Mouse (Mus musculus) heart, postnatal 4 days (tissue): Measurements from ENCODE around the gene Anxa9. TPM values are rescaled to one million over a fixed set of nuclear protein-coding genes. Genes with fewer than 3 reads are reported as not detected.

Source experiments
- DNase-seq: peaks from one replicate; pipeline ENCODE4 v3.0.0; 2021
- total RNA-seq, 2 experiments: library from RNA; stranded (reverse); gene quantifications; 2 replicates each; pipeline ENCODE4 v1.2.3; 2021

Anxa9 gene
- total RNA-seq, 2 experiments from 2014 or later, result 0.14 to 0.24 TPM

DNA sequence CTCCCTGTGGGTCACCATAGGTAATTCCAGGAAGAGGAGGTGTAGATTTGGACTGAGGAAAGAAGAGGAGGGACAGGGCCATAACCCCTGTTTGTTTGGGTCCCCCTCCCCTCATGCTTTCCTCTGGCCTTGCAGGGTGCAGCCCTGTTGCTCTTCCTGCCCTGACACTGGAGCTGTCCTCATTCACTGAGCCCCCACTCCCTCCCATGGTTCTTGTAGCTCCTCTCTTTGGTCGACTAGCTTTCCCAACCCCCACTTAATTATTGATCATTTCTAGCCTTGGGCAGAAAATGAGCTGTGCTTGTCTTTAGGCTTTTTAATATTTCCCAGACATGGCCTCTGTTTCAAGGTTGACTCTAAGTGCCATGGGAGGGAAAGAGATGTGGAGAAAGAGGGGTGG lies 22.9 kb downstream of the Anxa9 start:
- DNase-seq, result no peak

DNA sequence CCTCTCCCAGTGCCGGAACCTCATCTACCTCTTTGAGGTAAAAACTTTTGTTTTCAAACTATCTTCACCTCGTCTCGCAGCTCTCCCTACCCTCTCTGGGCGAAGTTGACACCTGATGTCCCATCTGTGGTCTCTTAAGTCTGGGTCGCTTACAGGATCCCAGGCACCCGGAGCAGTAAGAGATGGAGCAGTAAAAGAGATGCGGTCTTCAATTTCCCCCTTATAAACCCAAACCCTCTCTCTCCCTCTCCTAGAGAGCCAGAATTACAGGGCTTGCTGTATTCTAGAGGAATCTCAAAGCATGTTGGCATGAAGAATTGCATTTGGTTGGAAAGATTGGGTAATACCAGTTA lies 23.4 kb downstream of the Anxa9 start:
- no peak for DNase-seq

GRCm38 (mm10) chr3:95282865-95283588 lies 23.9 kb downstream of the Anxa9 start:
- DNase-seq, result peak; percentile 89

GRCm38 (mm10) chr3:95282381-95282864 lies 24.6 kb downstream of the Anxa9 start:
- peak; percentile 38 for DNase-seq

- DNase-seq, result peak; percentile 99
These were observed 25.5 kb downstream of the Anxa9 start, which contains the start of the genes Mindy1 and Prune1 for GRCm38 (mm10) chr3:95281216-95282126. Gene Mindy1 (plus strand): TSS chr3:95281345. Gene Prune1 (minus strand): TSS chr3:95282076.

DNA sequence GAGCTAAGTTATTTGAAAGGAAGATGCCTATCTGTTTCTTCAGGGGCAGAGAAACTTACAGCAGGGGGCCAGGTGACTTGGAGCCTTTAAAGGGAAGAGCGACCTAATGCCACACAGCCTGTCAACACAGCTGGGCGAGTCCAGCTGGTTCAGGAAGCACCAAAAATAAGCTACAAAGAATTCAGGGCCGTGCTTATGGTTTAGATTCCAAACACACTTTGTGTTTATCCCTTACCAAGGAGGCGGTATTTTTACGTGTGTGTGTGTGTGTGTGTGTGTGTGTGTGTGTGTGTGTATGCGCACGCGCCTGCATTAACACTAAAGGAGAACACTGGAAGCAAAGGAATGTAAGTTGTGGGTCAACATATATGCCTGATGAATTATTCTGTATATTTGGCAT lies 26.2 kb downstream of the Anxa9 start:
- peak; percentile 20 for DNase-seq

GRCm38 (mm10) chr3:95277149-95277551 lies 29.8 kb downstream of the Anxa9 start:
- DNase-seq, result peak; percentile 32

GRCm38 (mm10) chr3:95276428-95276934 lies 30.5 kb downstream of the Anxa9 start:
- DNase-seq, result no peak

DNA sequence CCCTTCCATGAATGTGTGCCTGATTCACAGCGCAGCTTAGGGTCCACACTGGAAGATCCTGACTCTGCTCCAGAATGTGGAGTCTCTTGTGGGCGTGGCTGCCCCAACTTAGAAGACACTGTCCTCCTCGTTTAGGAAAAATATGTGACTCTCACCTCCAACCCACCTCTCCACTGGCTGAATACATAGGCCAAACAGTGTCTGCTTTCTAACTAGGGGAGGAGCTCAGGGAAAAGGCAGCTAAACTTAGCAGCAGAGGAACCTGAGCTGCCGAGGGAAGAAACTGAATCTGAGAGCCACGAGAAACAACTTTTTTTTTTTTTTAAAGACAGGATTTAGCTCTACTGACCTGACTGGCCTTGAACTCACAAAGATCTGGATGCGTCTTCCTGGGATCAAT lies 31.8 kb downstream of the Anxa9 start:
- no peak for DNase-seq

- no peak for DNase-seq
These were observed 32.5 kb downstream of the Anxa9 start for GRCm38 (mm10) chr3:95274453-95274852.

- no peak for DNase-seq
These were observed 33.5 kb downstream of the Anxa9 start for GRCm38 (mm10) chr3:95273471-95273870.

DNA sequence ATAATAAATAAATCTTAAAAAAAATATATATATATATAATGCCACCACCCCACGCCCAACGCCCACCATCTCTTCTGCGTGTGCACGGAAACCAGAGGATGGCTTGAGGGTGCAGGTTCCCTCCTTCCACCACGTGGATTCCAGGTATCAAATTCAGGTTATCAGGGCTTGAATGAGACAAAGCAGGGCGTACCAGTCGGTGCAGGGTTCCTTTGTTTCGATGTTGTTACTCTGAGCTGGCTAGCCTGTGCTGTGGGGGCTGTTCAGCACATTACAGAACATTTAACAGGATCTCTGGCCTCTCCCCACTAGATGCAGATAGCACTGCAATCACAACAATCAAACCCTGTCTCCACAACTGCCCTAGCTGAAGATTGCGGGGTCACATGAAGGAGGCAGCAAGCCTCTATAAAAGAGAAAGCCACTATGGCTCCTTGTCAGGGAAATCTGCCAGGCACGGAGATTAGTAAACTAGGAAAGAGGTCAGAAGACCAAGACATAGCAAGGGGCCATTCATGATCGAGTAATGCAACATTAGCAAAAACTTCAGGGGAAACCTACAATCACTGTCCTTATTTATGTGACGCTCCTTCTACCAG lies 36.1 kb downstream of the Anxa9 start:
- no peak for DNase-seq

- no peak for DNase-seq
These were observed 37.2 kb downstream of the Anxa9 start for GRCm38 (mm10) chr3:95269789-95270188.

DNA sequence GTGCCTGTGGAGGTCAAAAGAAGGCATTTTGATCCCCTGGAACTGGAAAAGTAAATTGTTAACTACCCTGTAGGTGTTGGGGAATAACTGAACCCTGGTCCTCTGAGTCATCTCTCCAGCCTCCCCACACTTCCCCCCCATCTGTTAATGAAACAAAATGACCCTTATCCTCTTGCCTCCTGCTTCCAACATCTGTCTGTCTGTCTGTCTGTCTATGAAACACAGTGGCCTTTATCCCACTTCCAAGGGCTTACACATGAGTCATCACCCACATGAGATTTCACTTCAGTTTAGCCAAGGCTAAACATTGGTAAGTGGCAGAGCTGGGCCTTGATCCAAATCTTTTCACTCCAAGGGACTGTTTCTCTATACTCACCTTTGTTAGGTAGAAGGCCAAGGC lies 39.1 kb downstream of the Anxa9 start:
- no peak for DNase-seq

GRCm38 (mm10) chr3:95266052-95266451 lies 40.9 kb downstream of the Anxa9 start:
- no peak for DNase-seq

DNA sequence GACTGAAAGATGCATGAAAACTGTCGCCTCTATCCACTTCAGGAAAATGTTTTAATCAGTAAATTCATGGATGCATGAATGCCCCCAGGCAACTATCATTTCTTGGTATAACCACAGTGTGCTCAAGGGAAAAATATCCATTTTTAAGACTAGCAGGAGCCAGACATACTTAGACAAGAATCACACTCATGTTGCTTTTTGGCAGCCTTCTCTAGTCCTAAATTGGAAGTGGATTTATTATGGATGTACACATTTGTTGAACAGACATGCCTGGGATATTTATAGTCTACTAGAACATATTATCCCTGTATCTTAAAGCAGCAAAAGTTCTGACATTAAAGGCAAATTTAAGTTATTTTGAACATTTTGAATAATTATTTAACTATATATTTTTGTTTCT lies 42.3 kb downstream of the Anxa9 start:
- DNase-seq, result no peak

- DNase-seq, result peak; percentile 78
These were observed 43.8 kb downstream of the Anxa9 start for GRCm38 (mm10) chr3:95263089-95263739.

DNA sequence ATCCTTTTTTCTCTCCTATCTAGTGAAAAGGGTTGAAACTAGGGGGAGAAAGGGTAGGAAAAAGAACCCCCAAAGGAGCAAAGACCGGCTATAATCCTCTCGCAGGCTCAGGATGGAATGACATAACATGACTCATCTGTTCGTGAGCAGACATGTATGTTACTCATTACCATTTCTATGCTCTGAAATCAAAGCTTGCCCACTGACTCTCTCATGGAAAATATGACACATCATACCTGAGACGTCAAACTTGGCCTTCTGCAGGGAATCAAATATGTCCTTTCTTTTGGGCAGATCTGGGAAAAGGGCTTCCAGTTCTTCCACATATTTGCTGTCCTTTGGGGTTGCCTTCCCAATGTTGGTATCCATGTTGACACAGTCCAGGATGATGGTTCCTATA lies 45.0 kb downstream of the Anxa9 start:
- no peak for DNase-seq

DNA sequence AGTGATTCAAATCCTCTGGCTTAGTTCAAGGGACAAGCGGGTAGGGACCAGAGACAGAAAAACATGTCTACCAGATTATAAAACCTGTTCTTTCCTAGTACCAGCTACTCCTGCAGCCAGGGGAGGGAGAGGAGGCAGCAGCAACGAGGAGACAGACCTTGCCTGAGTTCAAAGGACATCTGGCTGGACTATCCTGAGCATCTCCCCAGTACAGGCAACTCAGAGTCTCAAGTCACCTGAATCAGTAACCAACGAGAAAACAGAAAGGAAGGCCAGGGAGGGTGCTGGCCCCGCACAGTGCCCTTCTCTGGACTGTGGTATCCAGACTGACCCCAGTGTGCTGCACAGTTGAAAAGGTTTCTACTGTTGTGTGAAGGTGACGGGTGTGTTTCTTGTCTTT lies 50.0 kb downstream of the Anxa9 start:
- DNase-seq, result no peak

DNA sequence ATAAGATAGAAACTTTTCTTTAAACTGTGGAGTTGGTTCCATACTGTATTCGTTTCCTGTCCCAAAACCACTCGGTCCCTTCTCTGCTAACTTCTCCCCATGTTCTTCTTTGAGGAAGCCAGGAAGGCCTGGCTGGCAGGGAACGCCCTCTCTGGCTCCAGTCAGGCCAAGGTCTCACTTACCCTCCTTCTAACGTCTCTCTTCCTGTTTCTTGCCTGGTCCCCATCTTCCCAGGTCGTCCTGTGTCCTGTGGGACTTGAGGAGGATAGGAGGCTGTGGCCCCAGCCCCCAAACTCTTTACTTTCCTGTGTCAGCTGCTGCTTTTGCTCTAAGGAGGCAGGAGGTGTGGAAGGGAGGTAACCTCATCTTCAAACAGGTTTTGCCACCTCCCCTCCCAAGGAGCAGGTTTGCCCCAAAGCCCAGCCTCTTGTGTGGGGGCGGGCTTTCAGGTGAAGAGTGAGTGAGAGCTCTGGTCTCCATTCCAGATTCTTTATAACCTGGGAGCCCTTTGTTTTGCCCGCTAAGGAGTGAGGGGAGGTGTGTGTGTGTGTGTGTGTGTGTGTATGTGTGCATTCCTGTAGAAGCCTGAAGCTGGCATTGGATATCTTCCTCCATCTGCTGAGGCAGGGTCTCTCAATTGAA lies 56.1 kb downstream of the Anxa9 start, which contains the start of gene Bnipl:
Gene Bnipl, minus strand, starts transcription at position 411 of the 642 bp plus-strand sequence.
- DNase-seq, result no peak

GRCm38 (mm10) chr3:95250361-95250760 lies 56.6 kb downstream of the Anxa9 start:
- DNase-seq, result no peak
